Mouse (Mus musculus): Measurements from ENCODE around the gene Serpinb1b.

- TF ChIP-seq POLR2A (IDR thresholded peaks at IDR 0.05; ENCODE audit: borderline replicate concordance, extremely low read depth, low read depth, low read length) = no peak
- TF ChIP-seq CTCF (IDR thresholded peaks at IDR 0.05; ENCODE audit: insufficient read depth, low read length) = no peak
These were observed 10.9 kb upstream of the Serpinb1b start for GRCm38 (mm10) chr13:33067387-33067977.
